ENCODE assay signal across 13 mouse cellular contexts in the genomic region with DNA sequence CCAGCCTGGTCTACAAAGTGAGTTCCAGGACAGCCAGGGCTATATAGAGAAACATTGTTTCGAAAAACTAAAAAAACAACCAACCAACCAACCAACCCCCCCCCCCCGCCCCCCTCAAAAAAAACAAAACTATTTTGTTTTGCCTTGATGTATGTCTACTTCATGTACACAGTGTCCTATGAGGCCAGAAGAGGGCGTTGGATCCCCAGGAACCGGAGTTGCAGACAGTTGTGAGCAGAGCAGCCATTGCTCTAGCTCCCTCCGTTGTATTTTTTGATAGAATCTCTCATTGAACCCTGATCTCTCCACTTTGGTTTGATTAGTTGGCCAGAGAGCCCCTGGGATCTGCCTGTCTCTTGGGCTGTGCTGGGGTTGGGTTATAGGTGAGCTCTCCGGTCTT. TPM values are rescaled to one million over a fixed set of nuclear protein-coding genes. Genes with fewer than 3 reads are reported as not detected.
DNase-seq lines count a peak whose midpoint lies in the region; ATAC-seq and TF ChIP-seq lines count a peak whose summit lies in the region.
"Had no signal": no experiment of that assay in that cellular context is flagged by ENCODE, and none has a peak within 500 bp of the region (broad histone marks: within the 10 kb centered on the region; RNA-seq: fewer than 3 reads in every experiment).

No protein-coding gene starts in this region.

- ATAC-seq in kidney, postnatal 0 days (replicated peaks; ENCODE audit: low FRiP score, low read depth): no peak
- no peak for ATAC-seq in kidney, embryonic 14.5 days (ENCODE audit: low FRiP score, low TSS enrichment)
- ATAC-seq: intestine, embryonic 16.5 days had no signal

- H3K4me1 ChIP-seq in kidney, postnatal 0 days (replicated peaks; ENCODE audit: insufficient read depth, low read length): peaks cover 7% of the 10 kb centered on the region
- peaks cover 15% of the 10 kb centered on the region; the same call in 1 of the 2 replicates for H3K4me1 ChIP-seq in kidney, embryonic 14.5 days (ENCODE audit: control insufficient read depth, insufficient read depth, low read length)
- H3K4me1 ChIP-seq in thymus, adult 2 months (replicated peaks; ENCODE audit: control insufficient read depth, insufficient read depth, low read length): peaks cover 3% of the 10 kb centered on the region; the same call in 1 of the 2 replicates

- WGBS in kidney, postnatal 0 days: 87% methylated on average over 6 of the region's 6 CpGs
- whole genome bisulfite sequencing in kidney, embryonic 14.5 days: 93% methylated on average over 6 of the region's 6 CpGs
- 93% methylated on average over 6 of the region's 6 CpGs for WGBS in thymus, adult 2 months

- no peak for TF ChIP-seq POLR2A in thymus, adult 2 months (IDR thresholded peaks at IDR 0.05; ENCODE audit: control insufficient read depth, extremely low read depth, insufficient read depth, low read length, poor library complexity)

- H3K4me2 ChIP-seq in kidney, postnatal 0 days (ENCODE audit: low read length): no peak overlapping the region
- no peak overlapping the region for H3K4me2 ChIP-seq in kidney, embryonic 14.5 days (replicated peaks; ENCODE audit: low read depth, low read length)
- H3K4me2 ChIP-seq: stomach, embryonic 15.5 days had no signal

- peak; percentile 31 to 35 for DNase-seq in cerebellum, adult 18-20 months
- DNase-seq in cerebellum, adult 8-10 months: no peak
- no peak for DNase-seq in kidney, postnatal 0 days (ENCODE audit: low spot score)
- peak; percentile 13 for DNase-seq in right cerebral cortex, postnatal 14 days
- DNase-seq in right cerebral cortex, postnatal 4 days: no peak
- no peak for DNase-seq in thymus, adult 2 months
- no peak for DNase-seq in layer of hippocampus, postnatal 36 days
- DNase-seq: gastrocnemius, postnatal 10 days; layer of hippocampus, adult 9-11 months; right cerebral cortex, postnatal 25 days had no signal

- no peak overlapping the region for H3K9ac ChIP-seq in kidney, postnatal 0 days (ENCODE audit: low read depth, low read length)
- no peak overlapping the region for H3K9ac ChIP-seq in kidney, embryonic 14.5 days (ENCODE audit: low read depth, low read length)
- H3K9ac ChIP-seq: stomach, embryonic 15.5 days had no signal

- H3K27ac ChIP-seq in kidney, postnatal 0 days: no peak overlapping the region
- no peak overlapping the region for H3K27ac ChIP-seq in kidney, embryonic 14.5 days (ENCODE audit: low read depth, low read length)
- H3K27ac ChIP-seq in thymus, adult 2 months (ENCODE audit: control insufficient read depth, insufficient read depth, low read length): no peak overlapping the region

- H3K27me3 ChIP-seq in kidney, postnatal 0 days (ENCODE audit: insufficient read depth, low read length): no peaks in the 10 kb centered on the region
- no peaks in the 10 kb centered on the region for H3K27me3 ChIP-seq in kidney, embryonic 14.5 days (ENCODE audit: control insufficient read depth, insufficient read depth, low read length)
- H3K27me3 ChIP-seq in thymus, adult 2 months (ENCODE audit: control insufficient read depth, insufficient read depth, low read length): no peaks in the 10 kb centered on the region
- H3K27me3 ChIP-seq: stomach, embryonic 15.5 days had no signal

- no peaks in the 10 kb centered on the region for H3K9me3 ChIP-seq in kidney, postnatal 0 days (replicated peaks; ENCODE audit: low read length)
- no peaks in the 10 kb centered on the region for H3K9me3 ChIP-seq in kidney, embryonic 14.5 days (ENCODE audit: control insufficient read depth, low read length)
- H3K9me3 ChIP-seq: stomach, embryonic 15.5 days had no signal

- 0 out of 2 replicates have a peak, but pooled peaks cover 3% of the 10 kb centered on the region for H3K36me3 ChIP-seq in kidney, postnatal 0 days (ENCODE audit: insufficient read depth, low read length)
- H3K36me3 ChIP-seq in kidney, embryonic 14.5 days (ENCODE audit: control insufficient read depth, insufficient read depth, low read length): peaks cover 18% of the 10 kb centered on the region; the same call in 1 of the 2 replicates
- H3K36me3 ChIP-seq in thymus, adult 2 months (ENCODE audit: control insufficient read depth, insufficient read depth, low read length): no peaks in the 10 kb centered on the region
- H3K36me3 ChIP-seq: stomach, embryonic 15.5 days had no signal

- TF ChIP-seq CTCF in kidney, postnatal 0 days (IDR thresholded peaks at IDR 0.05; ENCODE audit: low read depth): peak; percentile 19; the same call in 1 of the 2 replicates
- TF ChIP-seq CTCF in thymus, adult 2 months (IDR thresholded peaks at IDR 0.05; ENCODE audit: borderline replicate concordance, control insufficient read depth, extremely low read depth, insufficient read depth, low read length, poor library complexity): no peak

- no peak overlapping the region for H3K4me3 ChIP-seq in kidney, postnatal 0 days (replicated peaks; ENCODE audit: low read depth, low read length)
- H3K4me3 ChIP-seq in kidney, embryonic 14.5 days (ENCODE audit: low read length): no peak overlapping the region
- no peak overlapping the region for H3K4me3 ChIP-seq in thymus, adult 2 months (ENCODE audit: control insufficient read depth, insufficient read depth, low read length)
- H3K4me3 ChIP-seq: stomach, embryonic 15.5 days had no signal

RNA-seq across cellular contexts. Expression of a gene that starts 7.7 kb away (rescaled TPM):
- 63.8 and 68.9 TPM in 2 replicates for polyA plus RNA-seq in kidney, postnatal 0 days (2015; fragmentation: Nextera tagmentation; extraction: Ambion mirVana)
- 68.8 and 71.7 TPM in 2 replicates for polyA plus RNA-seq in kidney, embryonic 14.5 days (2014; fragmentation: Nextera tagmentation; extraction: Ambion mirVana)
- 23.1 and 25.2 TPM in 2 replicates for polyA plus RNA-seq in thymus, adult 2 months (2012; rRNA removed)
- total RNA-seq in layer of hippocampus, postnatal 36 days (2021): 100 to 1,000 TPM in 1 of 2 experiments, 10 to 100 TPM in 1; 94.5 to 101 TPM

RNA-seq across cellular contexts. Expression of a gene that starts 23.9 kb away (rescaled TPM):
- 636 and 701 TPM in 2 replicates for polyA plus RNA-seq in kidney, postnatal 0 days (2015; fragmentation: Nextera tagmentation; extraction: Ambion mirVana)
- polyA plus RNA-seq in kidney, embryonic 14.5 days (2014; fragmentation: Nextera tagmentation; extraction: Ambion mirVana): 683 and 751 TPM in 2 replicates
- 145 and 182 TPM in 2 replicates for polyA plus RNA-seq in thymus, adult 2 months (2012; rRNA removed)
- total RNA-seq in layer of hippocampus, postnatal 36 days (2021): 100 to 1,000 TPM; 318 to 371 TPM

RNA-seq across cellular contexts. Expression of a gene that starts 59.9 kb away (rescaled TPM):
- 60.5 and 64.0 TPM in 2 replicates for polyA plus RNA-seq in kidney, postnatal 0 days (2015; fragmentation: Nextera tagmentation; extraction: Ambion mirVana)
- polyA plus RNA-seq in kidney, embryonic 14.5 days (2014; fragmentation: Nextera tagmentation; extraction: Ambion mirVana): 40.8 and 44.6 TPM in 2 replicates
- 52.7 and 53.8 TPM in 2 replicates for polyA plus RNA-seq in thymus, adult 2 months (2012; rRNA removed)
- 10 to 100 TPM; 41.5 to 45.7 TPM for total RNA-seq in layer of hippocampus, postnatal 36 days (2021)

Comparison
In these comparisons a context has a peak if more than half of its experiments do, and no peak if none do; other contexts are left out.
1. DNase-seq: peak in cerebellum, adult 18-20 months (2 of 2) and right cerebral cortex, postnatal 14 days (single experiment); none in cerebellum, adult 8-10 months (single experiment), kidney, postnatal 0 days (single experiment), right cerebral cortex, postnatal 4 days (single experiment), thymus, adult 2 months (single experiment) and layer of hippocampus, postnatal 36 days (0 of 2).